Mouse (Mus musculus) myocyte (in vitro differentiated cells): ENCODE measurements around the gene Dnajc13. TPM values are rescaled to one million over a fixed set of nuclear protein-coding genes. Genes with fewer than 3 reads are reported as not detected.

Experiments used
- H3K27me3 ChIP-seq: one replicate; pipeline ENCODE4 v1.6.1; 2011; ENCODE audit not compliant: control insufficient read depth, insufficient read depth, insufficient read length
- H3K36me3 ChIP-seq: one replicate; pipeline ENCODE4 v1.6.1; 2011; ENCODE audit not compliant: control insufficient read depth, insufficient read depth
- H3K4me2 ChIP-seq: one replicate; pipeline ENCODE4 v1.6.1; 2011; ENCODE audit warnings: low read depth, control low read depth
- H3K4me3 ChIP-seq: one replicate; pipeline ENCODE4 v1.5.1; 2011; ENCODE audit warnings: mild to moderate bottlenecking, control low read depth, moderate library complexity
- H3K79me2 ChIP-seq: one replicate; pipeline ENCODE4 v1.6.1; 2011; ENCODE audit not compliant: control insufficient read depth, insufficient read depth
- H3ac ChIP-seq: one replicate; pipeline ENCODE4 v1.6.1; 2011; ENCODE audit not compliant: control insufficient read depth, insufficient read length
- CEBPB ChIP-seq: IDR thresholded peaks from 2 replicates; pipeline ENCODE4 v1.6.1; 2011; ENCODE audit warnings: mild to moderate bottlenecking, moderate library complexity; ENCODE audit not compliant: poor library complexity, insufficient read depth, severe bottlenecking
- E2F4 ChIP-seq: IDR thresholded peaks from one replicate; pipeline ENCODE4 v1.6.1; 2011; ENCODE audit warnings: mild to moderate bottlenecking, control low read depth, moderate library complexity; ENCODE audit not compliant: insufficient read depth
- MAX ChIP-seq: IDR thresholded peaks from one replicate; pipeline ENCODE4 v1.6.1; 2011; ENCODE audit warnings: low read depth, mild to moderate bottlenecking, control low read depth
- MYOD1 ChIP-seq, 3 experiments: IDR thresholded peaks; one replicate each; pipeline ENCODE4 v1.6.1; 2011; ENCODE audit warnings: control low read depth in 2 of 3, low read depth in 2 of 3, mild to moderate bottlenecking in 2 of 3, moderate library complexity in 1 of 3; ENCODE audit not compliant: insufficient read length in 2 of 3, control insufficient read depth in 1 of 3
- MYOG ChIP-seq, 3 experiments: IDR thresholded peaks; one replicate each; pipeline ENCODE4 v1.6.1; 2011; ENCODE audit warnings: control low read depth in 2 of 3, low read depth in 2 of 3, mild to moderate bottlenecking in 2 of 3; ENCODE audit not compliant: insufficient read length in 2 of 3, control insufficient read depth in 1 of 3, insufficient read depth in 1 of 3
- POLR2A ChIP-seq: IDR thresholded peaks from one replicate; pipeline ENCODE4 v1.6.1; 2011; ENCODE audit warnings: low read depth, mild to moderate bottlenecking, control low read depth, moderate library complexity; ENCODE audit not compliant: insufficient read length
- POLR2AphosphoS2 ChIP-seq: IDR thresholded peaks from one replicate; pipeline ENCODE4 v1.6.1; 2011; ENCODE audit warnings: low read depth, control low read depth; ENCODE audit not compliant: insufficient read length
- REST ChIP-seq: IDR thresholded peaks from one replicate; pipeline ENCODE4 v1.6.1; 2011; ENCODE audit warnings: mild to moderate bottlenecking, control low read depth, moderate library complexity; ENCODE audit not compliant: insufficient read depth, insufficient read length
- SRF ChIP-seq: IDR thresholded peaks from one replicate; pipeline ENCODE4 v1.6.1; 2011; ENCODE audit warnings: low read depth; ENCODE audit not compliant: control insufficient read depth, insufficient read length
- TCF12 ChIP-seq: IDR thresholded peaks from one replicate; pipeline ENCODE4 v1.6.1; 2011; ENCODE audit warnings: mild to moderate bottlenecking, control low read depth; ENCODE audit not compliant: poor library complexity, insufficient read depth, severe bottlenecking
- TCF3 ChIP-seq: IDR thresholded peaks from one replicate; pipeline ENCODE4 v1.6.1; 2011; ENCODE audit warnings: low read depth, control low read depth; ENCODE audit not compliant: insufficient read length
- USF1 ChIP-seq: IDR thresholded peaks from one replicate; pipeline ENCODE4 v1.6.1; 2011; ENCODE audit warnings: low read depth, mild to moderate bottlenecking, control low read depth, moderate library complexity
- polyA plus RNA-seq: library from polyadenylated mRNA; unstranded; fragments of >200 nt; fragmentation: generic; extraction: Trizol; gene quantifications from one replicate; pipeline ENCODE4 v1.2.1, GENCODE M21; 2012; ENCODE audit warnings: missing spikeins

Dnajc13 gene
- polyA plus RNA-seq, 1 experiment, result 14.1 TPM

- no peak overlapping the region for H3K4me2 ChIP-seq
- TF ChIP-seq E2F4 (no peak), MYOG (IDR thresholded peaks at IDR 0.05; ENCODE audit: control insufficient read depth in 1 of 3, insufficient read depth in 1 of 3, insufficient read length in 2 of 3, low read depth in 2 of 3) (no peak), SRF (no peak), REST (no peak), CEBPB (no peak), TCF12 (no peak), MYOD1 (IDR thresholded peaks at IDR 0.05; ENCODE audit: control insufficient read depth in 1 of 3, insufficient read length in 2 of 3, low read depth in 2 of 3) (no peak)
- H3K27me3 ChIP-seq, result no peaks in the 10 kb centered on the region
- no peaks in the 10 kb centered on the region for H3K79me2 ChIP-seq
- no peak overlapping the region for H3ac ChIP-seq
- H3K36me3 ChIP-seq, result peaks cover 64% of the 10 kb centered on the region
- no peak overlapping the region for H3K4me3 ChIP-seq
Measured at GRCm38 (mm10) chr9:104203851-104204250, 58.9 kb downstream of the Dnajc13 start.

GRCm38 (mm10) chr9:104194528-104194927 lies 68.2 kb downstream of the Dnajc13 start:
- Histone ChIP-seq H3K4me3 (no peak overlapping the region), H3K79me2 (no peaks in the 10 kb centered on the region), H3K4me2 (no peak overlapping the region), H3K27me3 (no peaks in the 10 kb centered on the region), H3ac (no peak overlapping the region), H3K36me3 (peaks cover 44% of the 10 kb centered on the region)
- TF ChIP-seq MAX (no peak), TCF12 (no peak), SRF (no peak), CEBPB (no peak), E2F4 (no peak), MYOG (IDR thresholded peaks at IDR 0.05; ENCODE audit: control insufficient read depth in 1 of 3, insufficient read depth in 1 of 3, insufficient read length in 2 of 3, low read depth in 2 of 3) (no peak), POLR2A (no peak)

- no peak overlapping the region for H3ac ChIP-seq
- H3K27me3 ChIP-seq, result no peaks in the 10 kb centered on the region
- peaks cover 47% of the 10 kb centered on the region for H3K36me3 ChIP-seq
- TF ChIP-seq POLR2A (no peak), USF1 (no peak), TCF3 (no peak), CEBPB (no peak)
- no peak overlapping the region for H3K4me3 ChIP-seq
- no peaks in the 10 kb centered on the region for H3K79me2 ChIP-seq
- H3K4me2 ChIP-seq, result no peak overlapping the region
Measured at GRCm38 (mm10) chr9:104193900-104194299, 68.8 kb downstream of the Dnajc13 start.

- no peaks in the 10 kb centered on the region for H3K79me2 ChIP-seq
- no peaks in the 10 kb centered on the region for H3K27me3 ChIP-seq
- no peak overlapping the region for H3K4me2 ChIP-seq
- H3K36me3 ChIP-seq, result peaks cover 49% of the 10 kb centered on the region
- H3ac ChIP-seq, result no peak overlapping the region
- TF ChIP-seq USF1 (no peak), SRF (no peak), MYOD1 (IDR thresholded peaks at IDR 0.05; ENCODE audit: control insufficient read depth in 1 of 3, insufficient read length in 2 of 3, low read depth in 2 of 3) (no peak), POLR2A (no peak), E2F4 (no peak), POLR2AphosphoS2 (no peak), TCF12 (no peak), TCF3 (no peak), MAX (no peak), MYOG (IDR thresholded peaks at IDR 0.05; ENCODE audit: control insufficient read depth in 1 of 3, insufficient read depth in 1 of 3, insufficient read length in 2 of 3, low read depth in 2 of 3) (no peak), REST (no peak), CEBPB (no peak)
- H3K4me3 ChIP-seq, result no peak overlapping the region
Measured at GRCm38 (mm10) chr9:104193327-104193726, 69.4 kb downstream of the Dnajc13 start.

GRCm38 (mm10) chr9:104192513-104192912 lies 70.2 kb downstream of the Dnajc13 start:
- H3K4me2 ChIP-seq, result no peak overlapping the region
- no peak overlapping the region for H3ac ChIP-seq
- H3K36me3 ChIP-seq, result peaks cover 51% of the 10 kb centered on the region
- no peaks in the 10 kb centered on the region for H3K27me3 ChIP-seq
- H3K79me2 ChIP-seq, result no peaks in the 10 kb centered on the region
- TF ChIP-seq SRF (no peak), E2F4 (no peak), CEBPB (no peak), USF1 (no peak), REST (no peak)
- H3K4me3 ChIP-seq, result no peak overlapping the region

- Histone ChIP-seq H3ac (no peak overlapping the region), H3K27me3 (no peaks in the 10 kb centered on the region), H3K79me2 (no peaks in the 10 kb centered on the region), H3K4me3 (no peak overlapping the region), H3K4me2 (no peak overlapping the region), H3K36me3 (peaks cover 49% of the 10 kb centered on the region)
- no peak for TF ChIP-seq MAX
- TF ChIP-seq TCF12, result no peak
- no peak for TF ChIP-seq CEBPB
- TF ChIP-seq POLR2A, result no peak
- no peak for TF ChIP-seq USF1
- TF ChIP-seq REST, result no peak
- TF ChIP-seq E2F4, result no peak
- no peak for TF ChIP-seq TCF3
- no peak for TF ChIP-seq POLR2AphosphoS2
- no peak for TF ChIP-seq SRF
Measured at GRCm38 (mm10) chr9:104189657-104190056, 73.1 kb downstream of the Dnajc13 start.
